Mouse (Mus musculus) hindbrain, embryonic 14.5 days (tissue): ENCODE results near the gene Bdnf. TPM values are rescaled to one million over a fixed set of nuclear protein-coding genes. Genes with fewer than 3 reads are reported as not detected.
A peak's percentile ranks its signal among the peaks of the same experiment; 100 is the strongest.

Source experiments
- ATAC-seq: fragments of 200-750 bp; cut with Nextera tagmentation; 2 replicates; pipeline ENCODE4 v1.8.0; 2017; ENCODE audit warnings: moderate number of reproducible peaks, mild to moderate bottlenecking, moderate TSS enrichment, moderate library complexity; ENCODE audit not compliant: low FRiP score
- DNase-seq: peaks from one replicate; pipeline ENCODE4 v3.0.0-alpha.2; 2015; ENCODE audit warnings: low spot score
- H3K27ac ChIP-seq: fragments of 300-500 bp; sonication (generic); 2 replicates; pipeline ENCODE4 v1.5.1; 2014; ENCODE audit warnings: mild to moderate bottlenecking, moderate library complexity
- H3K27me3 ChIP-seq: fragments of 300-500 bp; sonication (generic); 2 replicates; pipeline ENCODE4 v1.6.1; 2014; ENCODE audit warnings: mild to moderate bottlenecking, low read length, mixed read lengths; ENCODE audit not compliant: control insufficient read depth, insufficient read depth
- H3K36me3 ChIP-seq: fragments of 300-500 bp; sonication (generic); replicated peaks from 2 replicates; pipeline ENCODE4 v1.6.1; 2014; ENCODE audit not compliant: control insufficient read depth, insufficient read depth
- H3K4me1 ChIP-seq: fragments of 300-500 bp; sonication (generic); replicated peaks from 2 replicates; pipeline ENCODE4 v1.6.1; 2014; ENCODE audit warnings: antibody characterized with exemption, low read length, mixed read lengths; ENCODE audit not compliant: control insufficient read depth, insufficient read depth
- H3K4me2 ChIP-seq: fragments of 300-500 bp; sonication (generic); replicated peaks from 2 replicates; pipeline ENCODE4 v1.6.1; 2014; ENCODE audit warnings: mild to moderate bottlenecking, moderate library complexity
- H3K4me3 ChIP-seq: fragments of 300-500 bp; sonication (generic); replicated peaks from 2 replicates; pipeline ENCODE4 v1.5.1; 2014; ENCODE audit warnings: mild to moderate bottlenecking, low read length
- H3K9ac ChIP-seq: fragments of 300-500 bp; sonication (generic); 2 replicates; pipeline ENCODE4 v1.6.1; 2014
- H3K9me3 ChIP-seq: fragments of 300-500 bp; sonication (generic); 2 replicates; pipeline ENCODE4 v1.6.1; 2016; ENCODE audit warnings: low read length; ENCODE audit not compliant: control insufficient read depth
- WGBS: fragments of 180-500 bp; shearing (Covaris S2); extraction: QIAGEN DNeasy Blood & Tissue Kit; methylation state at CpG from one replicate; pipeline ENCODE4 v1.1.7; 2014; 5-methylcytosine and 5-hydroxymethylcytosine counted together
- polyA plus RNA-seq: library from polyadenylated mRNA; unstranded; fragments of >200 nt; fragmentation: Nextera tagmentation; extraction: Ambion mirVana; gene quantifications from 2 replicates; pipeline ENCODE4 v1.2.1, GENCODE M21; 2014

The Bdnf gene
- polyA plus RNA-seq, 1 experiment from 2014 or later = 4.2 TPM

DNA sequence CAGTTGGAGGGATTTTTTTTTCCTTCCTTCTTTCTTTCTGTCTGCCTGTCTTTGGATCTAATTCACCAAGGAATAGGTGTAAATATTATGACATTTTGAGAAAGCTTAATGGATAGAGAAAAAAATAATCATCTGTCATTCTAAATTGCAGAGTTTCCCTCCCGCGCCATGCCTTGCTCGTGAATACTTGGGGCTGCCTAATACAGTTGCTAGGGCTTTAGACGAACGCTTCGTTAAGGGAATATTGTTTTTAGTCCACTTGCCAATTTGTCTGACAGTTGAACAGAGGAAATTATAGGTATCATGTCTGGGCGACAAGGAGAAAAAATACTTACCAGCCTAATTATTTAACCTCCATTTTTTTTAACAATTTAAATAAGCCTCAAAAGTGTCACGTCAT is 4.0 kb downstream of the Bdnf start:
- Histone ChIP-seq H3K4me2 (peak overlapping the region; percentile 93), H3K27ac (peak overlapping the region; percentile 98), H3K9ac (peak overlapping the region; percentile 87), H3K9me3 (no peaks in the 10 kb centered on the region), H3K27me3 (peaks cover 32% of the 10 kb centered on the region), H3K4me1 (peaks cover 22% of the 10 kb centered on the region), H3K36me3 (no peaks in the 10 kb centered on the region), H3K4me3 (peak overlapping the region; percentile 62)
- no peak for DNase-seq
- no peak for ATAC-seq
- WGBS = under 1% methylated on average over 8 of the region's 8 CpGs

DNA sequence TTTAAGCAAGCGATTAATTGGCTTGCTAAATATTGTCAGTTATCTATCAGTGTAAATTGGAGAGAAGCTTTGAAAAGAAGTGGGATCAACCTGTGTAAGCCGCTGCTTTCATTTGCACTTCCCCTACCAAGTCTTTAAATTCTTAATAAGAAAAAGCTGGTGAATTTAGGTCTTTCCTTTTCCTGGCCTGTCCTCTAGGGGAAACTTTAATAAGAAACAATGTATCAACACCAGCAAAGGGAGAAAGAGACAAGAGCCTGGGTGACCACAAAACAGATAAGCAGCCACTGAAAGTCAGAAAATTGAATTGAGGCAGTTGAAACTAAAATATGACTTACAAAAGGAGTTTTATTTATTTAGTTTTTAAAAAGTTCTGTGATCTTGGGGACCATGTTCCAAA is 4.9 kb downstream of the Bdnf start:
- WGBS = 70% methylated on average over 2 of the region's 2 CpGs
- no peak overlapping the region for H3K4me3 ChIP-seq
- peaks cover 22% of the 10 kb centered on the region for H3K27me3 ChIP-seq
- no peaks in the 10 kb centered on the region for H3K36me3 ChIP-seq
- DNase-seq (no peak), ATAC-seq (no peak)
- H3K9ac ChIP-seq = no peak overlapping the region
- peak overlapping the region; percentile 93; the same call in 1 of the 2 replicates for H3K4me2 ChIP-seq
- H3K4me1 ChIP-seq = peaks cover 12% of the 10 kb centered on the region
- H3K9me3 ChIP-seq = no peaks in the 10 kb centered on the region
- peak overlapping the region; percentile 98; the same call in 1 of the 2 replicates for H3K27ac ChIP-seq

DNA sequence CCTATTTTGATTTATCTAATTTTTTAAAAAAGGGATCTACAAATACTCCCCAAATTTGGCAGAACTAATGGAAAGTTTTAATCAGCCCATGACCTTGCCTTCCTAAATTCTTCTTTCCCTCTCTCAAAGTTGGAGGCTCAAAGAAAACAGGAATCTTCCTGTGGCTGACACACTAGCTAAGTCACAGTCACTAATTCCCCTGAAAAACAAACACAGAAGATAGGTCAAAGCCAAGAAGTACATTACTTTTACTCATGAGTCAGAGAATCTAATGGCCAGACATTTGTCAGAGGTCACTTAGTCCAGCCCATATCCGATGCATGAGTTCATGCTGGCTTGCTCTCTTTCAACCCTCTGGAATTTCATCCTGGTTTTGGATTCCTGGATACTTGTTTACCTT is 6.6 kb downstream of the Bdnf start:
- Histone ChIP-seq H3K4me1 (peaks cover 4% of the 10 kb centered on the region), H3K27ac (no peak overlapping the region), H3K4me3 (no peak overlapping the region), H3K36me3 (no peaks in the 10 kb centered on the region), H3K9me3 (no peaks in the 10 kb centered on the region), H3K4me2 (no peak overlapping the region), H3K9ac (no peak overlapping the region), H3K27me3 (peaks cover 6% of the 10 kb centered on the region)
- ATAC-seq (no peak), DNase-seq (no peak)
- WGBS = 83% methylated on average over 1 of the region's 1 CpGs

DNA sequence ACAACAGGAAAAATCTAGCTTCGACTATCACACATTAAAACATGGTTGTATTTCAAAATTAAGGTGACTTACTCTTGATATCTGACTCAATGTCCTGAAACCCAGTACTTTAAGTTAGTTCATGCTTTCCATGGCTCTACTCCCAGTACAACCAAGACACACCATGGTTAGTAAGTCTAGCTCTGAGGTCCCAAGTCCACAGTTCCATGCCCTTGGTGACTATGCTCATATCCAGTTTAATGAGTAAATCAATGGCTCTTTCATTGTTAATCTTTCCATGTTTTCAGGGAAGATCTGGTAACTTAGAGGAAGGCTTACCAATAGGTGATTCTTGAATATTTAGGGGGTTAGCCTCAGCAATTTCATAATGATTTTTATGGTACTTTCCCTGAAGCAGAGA is 14.2 kb downstream of the Bdnf start:
- DNase-seq (no peak), ATAC-seq (no peak)
- no peak overlapping the region for H3K4me2 ChIP-seq
- H3K27me3 ChIP-seq = 0 out of 2 replicates have a peak, but pooled peaks cover 1% of the 10 kb centered on the region
- no peaks in the 10 kb centered on the region for H3K9me3 ChIP-seq
- no peak overlapping the region for H3K27ac ChIP-seq
- H3K36me3 ChIP-seq = no peaks in the 10 kb centered on the region
- WGBS = 73% methylated on average over 1 of the region's 1 CpGs
- H3K9ac ChIP-seq = no peak overlapping the region
- H3K4me1 ChIP-seq = peaks cover 9% of the 10 kb centered on the region
- H3K4me3 ChIP-seq = no peak overlapping the region

DNA sequence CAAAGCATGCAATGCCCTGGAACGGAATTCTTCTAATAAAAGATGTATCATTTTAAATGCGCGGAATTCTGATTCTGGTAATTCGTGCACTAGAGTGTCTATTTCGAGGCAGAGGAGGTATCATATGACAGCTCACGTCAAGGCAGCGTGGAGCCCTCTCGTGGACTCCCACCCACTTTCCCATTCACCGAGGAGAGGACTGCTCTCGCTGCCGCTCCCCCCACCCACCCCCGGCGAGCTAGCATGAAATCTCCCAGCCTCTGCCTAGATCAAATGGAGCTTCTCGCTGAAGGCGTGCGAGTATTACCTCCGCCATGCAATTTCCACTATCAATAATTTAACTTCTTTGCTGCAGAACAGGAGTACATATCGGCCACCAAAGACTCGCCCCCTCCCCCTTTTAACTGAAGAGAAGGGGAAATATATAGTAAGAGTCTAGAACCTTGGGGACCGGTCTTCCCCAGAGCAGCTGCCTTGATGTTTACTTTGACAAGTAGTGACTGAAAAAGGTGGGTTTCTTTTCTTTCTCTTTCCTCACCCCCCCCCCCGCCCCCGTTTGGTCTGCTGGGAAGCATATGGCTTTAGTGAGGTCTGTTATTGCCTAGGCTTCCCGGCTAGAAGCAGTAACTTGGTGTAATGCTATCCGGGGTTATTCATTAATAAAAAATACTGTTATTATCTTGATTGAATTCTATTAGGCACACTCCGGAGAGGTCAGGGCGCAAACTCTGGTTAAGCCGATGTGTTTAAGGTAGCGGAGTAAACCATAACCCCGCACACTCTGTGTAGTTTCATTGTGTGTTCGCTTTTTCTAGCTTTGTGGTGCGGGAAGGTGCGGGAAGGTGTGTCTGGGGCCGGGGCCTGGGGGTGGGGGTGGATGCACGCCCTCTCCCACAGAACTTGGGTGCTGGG is 18.0 kb downstream of the Bdnf start:
- H3K27ac ChIP-seq = 0 out of 2 replicates have a peak overlapping the region, but pooled peaks have one; percentile 16
- WGBS = 2% methylated on average over 34 of the region's 34 CpGs
- peak; percentile 47 for ATAC-seq

GRCm38 (mm10) chr2:109693178-109694115 is 18.9 kb downstream of the Bdnf start:
- DNase-seq (peak; percentile 48), ATAC-seq (peak; percentile 70)
- H3K9ac ChIP-seq = peak overlapping the region; percentile 65
- H3K27ac ChIP-seq = no peak overlapping the region
- H3K4me2 ChIP-seq = peak overlapping the region; percentile 89
- H3K4me3 ChIP-seq = peak overlapping the region; percentile 59
- H3K27me3 ChIP-seq = peaks cover 14% of the 10 kb centered on the region; the same call in 1 of the 2 replicates
- under 1% methylated on average over 67 of the region's 67 CpGs for WGBS
- H3K4me1 ChIP-seq = peaks cover 16% of the 10 kb centered on the region
- H3K36me3 ChIP-seq = no peaks in the 10 kb centered on the region
- no peaks in the 10 kb centered on the region for H3K9me3 ChIP-seq

More for the DNA sequence above, 18.0 kb downstream of the Bdnf start:
- Histone ChIP-seq H3K9ac (peak overlapping the region; percentile 65), H3K4me2 (peak overlapping the region; percentile 89), H3K27me3 (peaks cover 9% of the 10 kb centered on the region; the same call in 1 of the 2 replicates), H3K36me3 (no peaks in the 10 kb centered on the region), H3K4me3 (peak overlapping the region; percentile 59), H3K4me1 (peaks cover 16% of the 10 kb centered on the region), H3K9me3 (no peaks in the 10 kb centered on the region)
- DNase-seq = peak; percentile 47

GRCm38 (mm10) chr2:109694116-109694837 is 19.8 kb downstream of the Bdnf start:
- peak overlapping the region; percentile 89 for H3K4me2 ChIP-seq
- H3K36me3 ChIP-seq = no peaks in the 10 kb centered on the region
- H3K27me3 ChIP-seq = peaks cover 14% of the 10 kb centered on the region; the same call in 1 of the 2 replicates
- DNase-seq = no peak
- peak; percentile 37 for ATAC-seq
- no peak overlapping the region for H3K27ac ChIP-seq
- peak overlapping the region; percentile 65 for H3K9ac ChIP-seq
- H3K4me3 ChIP-seq = peak overlapping the region; percentile 59
- no peaks in the 10 kb centered on the region for H3K9me3 ChIP-seq
- under 1% methylated on average over 26 of the region's 26 CpGs for WGBS
- H3K4me1 ChIP-seq = peaks cover 16% of the 10 kb centered on the region

GRCm38 (mm10) chr2:109694838-109695225 is 20.3 kb downstream of the Bdnf start:
- DNase-seq = peak; percentile 80
- Histone ChIP-seq H3K36me3 (no peaks in the 10 kb centered on the region), H3K9me3 (no peaks in the 10 kb centered on the region), H3K27ac (no peak overlapping the region), H3K4me3 (peak overlapping the region; percentile 59), H3K4me1 (peaks cover 16% of the 10 kb centered on the region), H3K9ac (0 out of 2 replicates have a peak overlapping the region, but pooled peaks have one; percentile 65), H3K27me3 (peaks cover 14% of the 10 kb centered on the region; the same call in 1 of the 2 replicates), H3K4me2 (peak overlapping the region; percentile 89)
- ATAC-seq = peak; percentile 73
- WGBS = 2% methylated on average over 12 of the region's 12 CpGs
